Mouse (Mus musculus): ENCODE data around the gene Ddr2. TPM values are rescaled to one million over a fixed set of nuclear protein-coding genes. Genes with fewer than 3 reads are reported as not detected.
"Not testable (repeated sequence)": the region's sequence is repeated elsewhere in the genome, so short reads cannot be mapped to it uniquely, and the experiment has no call there.

The Ddr2 gene
- total RNA-seq, 2 experiments from 2014 or later = 4.1 to 4.6 TPM

GRCm38 (mm10) chr1:170109776-170110515 is 616 bp downstream of the Ddr2 start:
- no peak for DNase-seq (ENCODE audit: extremely low spot score in 1 of 2, low spot score in 1 of 2)

DNA sequence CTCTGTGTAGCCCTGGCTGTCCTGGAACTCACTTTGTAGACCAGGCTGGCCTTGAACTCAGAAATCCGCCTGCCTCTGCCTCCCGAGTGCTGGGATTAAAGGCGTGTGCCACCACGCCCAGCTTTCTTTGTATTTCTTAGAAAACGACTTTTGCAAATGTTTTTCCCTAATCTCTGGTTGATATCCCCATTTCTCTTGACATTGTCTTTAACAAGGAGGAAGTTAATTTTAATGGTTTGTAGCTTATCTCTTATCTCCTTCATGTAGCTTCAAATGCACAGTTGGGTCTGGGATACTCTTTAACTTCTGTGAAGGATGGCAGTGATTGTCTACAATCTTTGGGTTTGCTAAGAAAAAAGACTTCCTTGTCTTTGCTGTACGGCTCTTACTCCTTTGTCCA is 7.7 kb downstream of the Ddr2 start:
- DNase-seq (ENCODE audit: extremely low spot score in 1 of 2, low spot score in 1 of 2) = not testable (repeated sequence)

DNA sequence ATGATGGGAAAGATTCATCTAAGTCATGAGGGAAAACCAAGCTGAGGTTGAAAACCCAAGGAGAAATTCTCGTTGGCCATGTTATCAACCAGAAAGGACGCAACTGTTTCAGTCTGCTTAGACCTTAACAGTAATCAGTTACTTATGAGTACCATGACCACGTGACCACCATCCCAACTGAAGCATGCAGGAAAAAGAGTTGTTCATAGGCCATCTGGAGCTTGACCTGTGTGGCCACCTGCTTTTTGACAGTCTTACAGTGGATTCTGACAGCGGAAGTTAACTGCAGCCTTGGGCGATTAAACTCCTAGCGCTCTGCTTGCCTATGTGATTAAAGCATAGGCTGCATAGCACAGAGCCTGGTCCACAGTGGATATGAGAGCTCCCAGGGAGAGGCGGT is 23.9 kb downstream of the Ddr2 start:
- DNase-seq (ENCODE audit: extremely low spot score in 1 of 2, low spot score in 1 of 2) = no peak

- no peak for DNase-seq (ENCODE audit: extremely low spot score in 1 of 2, low spot score in 1 of 2)
These were observed 26.3 kb downstream of the Ddr2 start for GRCm38 (mm10) chr1:170084151-170084796.

DNA sequence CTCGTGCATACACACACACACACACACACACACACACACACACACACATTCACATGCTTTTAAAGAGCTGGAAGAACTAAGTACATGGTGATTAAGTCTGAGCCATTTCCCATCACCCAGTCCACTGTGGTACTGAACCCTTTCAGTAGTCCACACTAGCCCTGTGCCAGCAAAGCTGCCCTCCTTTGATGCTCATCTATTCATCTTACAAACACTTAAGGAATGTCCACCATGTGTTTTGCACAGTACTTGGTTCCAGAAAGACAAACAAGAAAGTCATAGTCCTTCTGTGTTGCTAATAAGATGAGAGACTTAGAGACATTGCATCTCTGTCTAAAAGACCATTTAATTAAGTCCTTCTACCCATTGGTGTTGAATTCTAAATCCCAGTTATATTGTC is 29.7 kb downstream of the Ddr2 start:
- no peak for DNase-seq (ENCODE audit: extremely low spot score in 1 of 2, low spot score in 1 of 2)

DNA sequence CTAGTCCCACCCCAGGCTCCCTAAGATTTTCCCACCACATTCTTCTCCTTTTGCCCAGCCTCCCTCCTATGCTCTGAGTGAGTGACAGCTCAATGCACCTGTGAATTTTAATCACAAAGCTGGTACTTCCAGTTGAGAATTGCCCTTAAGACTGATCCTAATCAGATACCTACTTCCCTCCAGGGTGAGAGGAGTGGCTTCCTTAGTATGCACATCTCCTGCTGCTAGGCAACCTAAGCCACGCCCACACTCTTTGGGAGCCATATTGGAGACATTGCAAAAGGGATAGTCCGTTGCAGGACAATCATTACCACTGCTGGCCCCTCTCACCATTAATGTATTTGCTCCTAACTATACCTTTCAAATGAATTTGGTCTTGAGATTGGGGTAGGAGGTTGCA is 31.1 kb downstream of the Ddr2 start:
- DNase-seq (ENCODE audit: extremely low spot score in 1 of 2, low spot score in 1 of 2) = no peak

- no peak for DNase-seq (ENCODE audit: extremely low spot score in 1 of 2, low spot score in 1 of 2)
These were observed 34.2 kb downstream of the Ddr2 start for GRCm38 (mm10) chr1:170076339-170076738.

GRCm38 (mm10) chr1:170073768-170074167 is 36.8 kb downstream of the Ddr2 start:
- no peak for DNase-seq (ENCODE audit: extremely low spot score in 1 of 2, low spot score in 1 of 2)

DNA sequence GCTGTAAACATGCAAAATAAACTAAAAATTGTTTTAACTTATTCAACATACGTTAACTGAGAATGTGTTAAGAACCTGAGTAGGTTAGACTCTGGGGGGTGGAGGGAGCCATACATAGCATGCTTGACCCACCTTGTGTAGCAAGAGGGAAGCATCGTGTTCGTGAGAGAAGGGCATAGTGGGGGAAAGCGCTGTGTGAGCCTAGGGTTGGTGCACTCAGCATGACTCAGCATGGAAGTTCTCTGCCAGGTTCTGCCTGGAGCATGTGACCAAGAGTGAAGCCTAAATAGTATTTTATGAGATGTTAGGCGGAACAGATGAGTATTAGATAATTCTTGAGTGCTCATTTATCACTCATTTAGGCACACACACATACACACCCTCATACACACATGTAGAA is 41.4 kb downstream of the Ddr2 start:
- no peak for DNase-seq (ENCODE audit: extremely low spot score in 1 of 2, low spot score in 1 of 2)

- no peak for DNase-seq (ENCODE audit: extremely low spot score in 1 of 2, low spot score in 1 of 2)
These were observed 44.6 kb downstream of the Ddr2 start for GRCm38 (mm10) chr1:170065931-170066330.

- DNase-seq (ENCODE audit: extremely low spot score in 1 of 2, low spot score in 1 of 2) = no peak
These were observed 45.6 kb downstream of the Ddr2 start for GRCm38 (mm10) chr1:170065009-170065408.

DNA sequence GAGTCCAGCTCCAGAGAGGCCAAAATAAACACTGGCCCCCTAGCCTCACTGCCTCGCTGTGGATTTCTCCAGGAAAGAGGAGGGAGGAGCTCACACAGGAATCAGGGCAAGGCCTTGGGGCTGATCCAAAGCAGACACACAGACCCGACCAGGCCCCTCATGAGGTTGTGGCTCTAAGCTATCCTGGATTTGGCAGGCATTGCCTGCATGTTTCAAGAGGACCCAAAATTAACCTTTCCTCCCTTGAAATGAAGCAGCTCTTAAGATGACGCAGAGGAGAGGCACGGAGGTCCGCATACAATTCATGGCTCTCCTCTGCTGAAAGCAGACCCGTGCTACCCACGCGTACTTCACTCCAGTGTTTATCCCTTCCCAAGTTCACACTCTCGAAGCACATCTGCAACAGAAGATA is 46.5 kb downstream of the Ddr2 start:
- no peak for DNase-seq (ENCODE audit: extremely low spot score in 1 of 2, low spot score in 1 of 2)

- DNase-seq (ENCODE audit: extremely low spot score in 1 of 2, low spot score in 1 of 2) = no peak
These were observed 50.3 kb downstream of the Ddr2 start for GRCm38 (mm10) chr1:170060214-170060613.

DNA sequence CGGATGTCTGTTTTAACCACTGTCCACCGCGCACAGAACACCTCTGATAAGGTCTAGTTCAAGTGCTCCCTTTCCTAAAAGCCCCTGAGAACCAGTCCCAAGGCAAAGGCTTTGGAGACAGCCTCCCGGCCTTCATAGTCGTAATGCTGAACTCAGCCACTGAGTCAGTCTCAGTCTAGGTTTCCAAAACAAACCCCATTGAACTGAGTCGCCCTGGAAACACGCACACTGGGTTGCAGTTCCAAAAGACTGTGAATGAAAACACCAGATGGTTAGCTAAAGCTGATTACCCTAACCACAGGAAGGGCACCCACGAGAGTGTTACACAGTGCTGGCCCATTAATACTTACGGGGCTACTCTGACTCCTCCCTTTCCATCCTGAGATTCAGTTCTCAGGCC is 51.2 kb downstream of the Ddr2 start:
- no peak for DNase-seq (ENCODE audit: extremely low spot score in 1 of 2, low spot score in 1 of 2)

- no peak for DNase-seq (ENCODE audit: extremely low spot score in 1 of 2, low spot score in 1 of 2)
These were observed 52.5 kb downstream of the Ddr2 start for GRCm38 (mm10) chr1:170058051-170058450.

GRCm38 (mm10) chr1:170057607-170058006 is 53.0 kb downstream of the Ddr2 start:
- no peak for DNase-seq (ENCODE audit: extremely low spot score in 1 of 2, low spot score in 1 of 2)

GRCm38 (mm10) chr1:170056921-170057320 is 53.6 kb downstream of the Ddr2 start:
- DNase-seq (ENCODE audit: extremely low spot score in 1 of 2, low spot score in 1 of 2) = no peak

DNA sequence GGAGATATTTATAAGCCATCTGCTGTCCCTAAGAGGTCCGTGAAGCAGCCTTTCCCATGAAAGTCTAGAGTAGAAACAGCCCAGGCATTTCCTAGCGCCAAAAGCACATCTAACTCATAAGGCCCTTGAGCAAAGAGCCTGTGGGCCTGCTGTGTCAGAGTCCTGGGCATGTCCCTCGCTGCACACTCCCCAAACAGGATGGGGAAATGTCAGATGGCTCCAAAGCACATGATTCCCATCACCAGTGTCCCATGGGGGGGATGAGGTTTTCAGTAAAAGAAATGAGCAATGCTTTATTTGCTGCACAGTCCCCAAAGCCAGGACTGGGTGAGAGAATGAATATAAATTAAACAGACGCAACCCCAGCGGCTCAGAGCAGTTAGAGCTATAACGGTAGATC is 54.3 kb downstream of the Ddr2 start:
- no peak for DNase-seq (ENCODE audit: extremely low spot score in 1 of 2, low spot score in 1 of 2)

- no peak for DNase-seq (ENCODE audit: extremely low spot score in 1 of 2, low spot score in 1 of 2)
These were observed 58.0 kb downstream of the Ddr2 start for GRCm38 (mm10) chr1:170052469-170053065.

DNA sequence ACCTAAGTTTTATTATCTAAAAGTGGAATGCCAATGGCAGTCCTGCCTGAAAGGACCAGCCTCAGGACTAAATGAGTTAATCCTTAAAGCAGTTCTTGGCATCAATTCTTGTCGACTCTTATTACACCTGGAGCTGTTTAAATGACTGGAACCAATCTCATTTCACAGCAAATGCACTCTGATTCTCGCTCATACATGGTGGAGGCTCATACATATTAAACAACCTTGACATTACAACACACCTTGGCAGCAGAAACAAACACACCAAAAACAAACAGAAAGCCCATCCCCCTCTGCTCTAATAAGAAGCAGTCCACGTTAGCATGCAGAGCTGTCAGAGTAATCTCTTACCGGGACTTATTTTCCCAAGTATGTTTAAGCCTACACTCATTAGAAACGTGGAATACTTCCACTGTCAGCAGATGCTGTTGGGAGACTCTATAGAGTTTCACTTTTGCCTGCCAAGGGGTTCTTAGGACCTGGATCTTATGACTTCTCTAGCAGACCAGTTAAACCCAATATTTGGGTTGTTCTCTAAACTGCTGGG is 58.9 kb downstream of the Ddr2 start:
- DNase-seq (ENCODE audit: extremely low spot score in 1 of 2, low spot score in 1 of 2) = no peak

DNA sequence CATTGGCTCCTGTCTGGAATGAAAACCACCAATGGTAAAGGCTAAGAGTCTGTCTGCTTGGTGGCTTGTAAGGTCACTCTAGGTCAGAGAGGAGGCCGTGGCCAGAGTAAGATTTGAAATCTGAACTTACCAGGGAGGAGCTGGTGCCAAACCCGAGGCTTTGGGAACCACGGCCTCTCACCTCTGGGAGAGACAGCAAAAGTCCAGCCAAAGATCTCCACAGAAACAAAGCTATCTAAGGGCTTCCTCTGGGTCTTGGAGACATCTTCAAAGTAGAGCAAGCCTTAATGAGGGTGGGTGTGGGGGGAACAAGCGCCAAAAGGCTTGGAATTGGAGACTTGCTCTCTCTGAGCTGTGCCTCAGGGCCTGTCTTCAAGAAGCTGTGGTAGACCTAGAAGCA is 62.1 kb downstream of the Ddr2 start:
- DNase-seq (ENCODE audit: extremely low spot score in 1 of 2, low spot score in 1 of 2) = no peak
